Mouse (Mus musculus): ENCODE results near the gene Lrrtm1. TPM values are rescaled to one million over a fixed set of nuclear protein-coding genes. Genes with fewer than 3 reads are reported as not detected.

Gene Lrrtm1
- total and polyA plus RNA-seq, 3 experiments: not detected

- no peak overlapping the region for H3K4me2 ChIP-seq (ENCODE audit: insufficient read depth, low read depth, poor library complexity, severe bottlenecking)
- in situ Hi-C loops (cut with MboI; ENCODE audit: low pct_ligation_motif_present, low pct_unique_long_range_greater_than_20kb, low sequenced_read_pairs) (no loop called here), dilution Hi-C loops (cut with MboI; ENCODE audit: extremely low pct_ligation_motif_present, extremely low pct_unique_long_range_greater_than_20kb, low sequenced_read_pairs) (no loop called here)
- H3K4me3 ChIP-seq (replicated peaks in 1 of 3; ENCODE audit: low read depth in 2 of 3, low read length in 2 of 3, poor library complexity in 1 of 3): no peak overlapping the region
- peaks cover 59% of the 10 kb centered on the region for H3K9me3 ChIP-seq (replicated peaks; ENCODE audit: low read length)
- H3K36me3 ChIP-seq (replicated peaks in 1 of 2; ENCODE audit: control insufficient read depth in 1 of 2, insufficient read depth in 1 of 2, low read length in 1 of 2): no peaks in the 10 kb centered on the region
- no peaks in the 10 kb centered on the region for H3K4me1 ChIP-seq (ENCODE audit: control insufficient read depth in 1 of 2, insufficient read depth in 2 of 2)
- TF ChIP-seq ZNF384 (IDR thresholded peaks at IDR 0.05; ENCODE audit: low read depth, low read length): no peak
- TF ChIP-seq MAZ (IDR thresholded peaks at IDR 0.05; ENCODE audit: low read depth, low read length): no peak
- no peak for TF ChIP-seq CTCF (conservative IDR thresholded peaks at IDR 0.05 in 1 of 2, IDR thresholded peaks at IDR 0.05 in 1 of 2; ENCODE audit: low read depth in 2 of 2, low read length in 2 of 2)
- no peak for TF ChIP-seq KAT2A (IDR thresholded peaks at IDR 0.05; ENCODE audit: insufficient replicate concordance, low read length)
- TF ChIP-seq MAX (IDR thresholded peaks at IDR 0.05; ENCODE audit: low read length): no peak
- TF ChIP-seq MAFK (IDR thresholded peaks at IDR 0.05; ENCODE audit: insufficient replicate concordance, low read length): no peak
- TF ChIP-seq POLR2AphosphoS2 (IDR thresholded peaks at IDR 0.05; ENCODE audit: low read depth, low read length): no peak
- no peak for TF ChIP-seq CHD1 (IDR thresholded peaks at IDR 0.05; ENCODE audit: low read depth, low read length)
- TF ChIP-seq RCOR1 (conservative IDR thresholded peaks at IDR 0.05; ENCODE audit: low read depth, low read length): no peak
- TF ChIP-seq USF1 (IDR thresholded peaks at IDR 0.05; ENCODE audit: low read depth, low read length): no peak
- TF ChIP-seq SIN3A (IDR thresholded peaks at IDR 0.05; ENCODE audit: low read length): no peak
- TF ChIP-seq RAD21 (IDR thresholded peaks at IDR 0.05; ENCODE audit: low read depth, low read length): no peak
- TF ChIP-seq SMC3 (IDR thresholded peaks at IDR 0.05; ENCODE audit: low read depth, low read length): no peak
- H3K9ac ChIP-seq (ENCODE audit: insufficient read depth, low read depth): no peak overlapping the region
- no peak overlapping the region for H3K27ac ChIP-seq (ENCODE audit: insufficient read depth, low read depth)
- H3K27me3 ChIP-seq (replicated peaks): no peaks in the 10 kb centered on the region
- no peaks in the 10 kb centered on the region for H3K79me2 ChIP-seq (replicated peaks; ENCODE audit: control insufficient read depth, extremely low read depth, insufficient read depth, poor library complexity, severe bottlenecking)
- no peak for DNase-seq (ENCODE audit: extremely low read depth)
Observed at GRCm38 (mm10) chr6:77257358-77258105, 15.0 kb downstream of the Lrrtm1 start.

GRCm38 (mm10) chr6:77265163-77265562 is 22.7 kb downstream of the Lrrtm1 start:
- Histone ChIP-seq H3K9me3 (replicated peaks; ENCODE audit: low read length) (peaks cover 36% of the 10 kb centered on the region), H3K4me2 (ENCODE audit: insufficient read depth, low read depth, poor library complexity, severe bottlenecking) (no peak overlapping the region), H3K79me2 (replicated peaks; ENCODE audit: control insufficient read depth, extremely low read depth, insufficient read depth, poor library complexity, severe bottlenecking) (no peaks in the 10 kb centered on the region), H3K9ac (ENCODE audit: insufficient read depth, low read depth) (no peak overlapping the region), H3K4me3 (replicated peaks in 1 of 3; ENCODE audit: low read depth in 2 of 3, low read length in 2 of 3, poor library complexity in 1 of 3) (no peak overlapping the region), H3K36me3 (replicated peaks in 1 of 2; ENCODE audit: control insufficient read depth in 1 of 2, insufficient read depth in 1 of 2, low read length in 1 of 2) (no peaks in the 10 kb centered on the region), H3K4me1 (ENCODE audit: control insufficient read depth in 1 of 2, insufficient read depth in 2 of 2) (no peaks in the 10 kb centered on the region), H3K27ac (ENCODE audit: insufficient read depth, low read depth) (no peak overlapping the region), H3K27me3 (replicated peaks) (no peaks in the 10 kb centered on the region)
- DNase-seq (ENCODE audit: extremely low read depth): no peak
- dilution Hi-C loops (cut with MboI; ENCODE audit: extremely low pct_ligation_motif_present, extremely low pct_unique_long_range_greater_than_20kb, low sequenced_read_pairs) (no loop called here), in situ Hi-C loops (cut with MboI; ENCODE audit: low pct_ligation_motif_present, low pct_unique_long_range_greater_than_20kb, low sequenced_read_pairs) (no loop called here)
- TF ChIP-seq PAX5 (IDR thresholded peaks at IDR 0.05; ENCODE audit: low read length) (no peak), TBP (conservative IDR thresholded peaks at IDR 0.05; ENCODE audit: low read depth, low read length) (no peak), ZKSCAN1 (IDR thresholded peaks at IDR 0.05; ENCODE audit: borderline replicate concordance, low read depth, low read length) (no peak)
